Comparison of ENCODE assay signal across 9 mouse cellular contexts in genomic region chr4:124656854-124657650, GRCm38 (mm10). TPM values are rescaled to one million over a fixed set of nuclear protein-coding genes. Genes with fewer than 3 reads are reported as not detected.
DNase-seq lines count a peak whose midpoint lies in the region; ATAC-seq and TF ChIP-seq lines count a peak whose summit lies in the region.
"Had no signal": no experiment of that assay in that cellular context is flagged by ENCODE, and none has a peak within 500 bp of the region (broad histone marks: within the 10 kb centered on the region; RNA-seq: fewer than 3 reads in every experiment).

No protein-coding gene starts in this region.

- TF ChIP-seq CTCF in hindbrain, postnatal 0 days (IDR thresholded peaks at IDR 0.05; ENCODE audit: low read depth) = no peak; the same call in 1 of the 2 replicates

- no peak overlapping the region for H3K27ac ChIP-seq in hindbrain, postnatal 0 days

- peaks cover 58% of the 10 kb centered on the region for H3K27me3 ChIP-seq in hindbrain, postnatal 0 days (ENCODE audit: insufficient read depth, low read length)

- peak overlapping the region; percentile 40 for H3K9ac ChIP-seq in hindbrain, postnatal 0 days (replicated peaks; ENCODE audit: low read length)

- peak overlapping the region; percentile 75 for H3K4me2 ChIP-seq in hindbrain, postnatal 0 days (ENCODE audit: low read depth, low read length)

- H3K4me3 ChIP-seq in hindbrain, postnatal 0 days (ENCODE audit: low read length) = peak overlapping the region; percentile 43

- H3K36me3 ChIP-seq in hindbrain, postnatal 0 days (ENCODE audit: insufficient read depth, low read length) = no peaks in the 10 kb centered on the region

- 1% methylated on average over 61 of the region's 92 CpGs for WGBS in hindbrain, postnatal 0 days

- DNase-seq in gastrocnemius, adult 8-10 months (ENCODE audit: low spot score in 2 of 2) = peak; percentile 50 to 68
- peak; percentile 89 for DNase-seq in hindbrain, postnatal 0 days (ENCODE audit: low spot score)
- peak; percentile 79 to 89 for DNase-seq in left cerebral cortex, adult 18-20 months (ENCODE audit: low spot score in 2 of 2)
- peak; percentile 62 for DNase-seq in lung, postnatal 25 days (ENCODE audit: low spot score)
- peak; percentile 69 for DNase-seq in retina, postnatal 7 days (ENCODE audit: low read depth, low spot score)
- DNase-seq in urinary bladder, postnatal 14 days (ENCODE audit: low spot score) = peak; percentile 72

- H3K4me1 ChIP-seq in hindbrain, postnatal 0 days (ENCODE audit: insufficient read depth, low read length) = no peaks in the 10 kb centered on the region; the same call in 1 of the 2 replicates

- ATAC-seq in activated CD4-positive, CD25-positive, alpha-beta regulatory T cell, adult 4 months = peak; percentile 67
- peak; percentile 30 for ATAC-seq in common myeloid progenitor, adult 5-6 weeks (replicated peaks; ENCODE audit: low read depth, poor library complexity, severe bottlenecking)
- peak; percentile 90 for ATAC-seq in hindbrain, postnatal 0 days

- no peaks in the 10 kb centered on the region for H3K9me3 ChIP-seq in hindbrain, postnatal 0 days (ENCODE audit: low read length)

RNA-seq across cellular contexts. Expression of gene Pou3f1, which starts 0.4 kb away (rescaled TPM):
- polyA plus RNA-seq in activated CD4-positive, CD25-positive, alpha-beta regulatory T cell, adult 4 months (2017; shearing (Covaris generic)) = not detected
- total RNA-seq in common myeloid progenitor, adult 5-6 weeks (2017) = not detected in 2 replicates
- total RNA-seq in gastrocnemius, adult 8-10 months (2022) = under 1 TPM; 0.19 to 0.34 (median 0.28) TPM
- total RNA-seq in hindbrain, postnatal 0 days (2014; rRNA removed) = 4.8 and 7.0 TPM in 2 replicates
- polyA plus RNA-seq in hindbrain, postnatal 0 days (2015; fragmentation: Nextera tagmentation; extraction: Ambion mirVana) = 4.1 and 6.3 TPM in 2 replicates
- 10 to 100 TPM; 17.1 to 17.3 TPM for total RNA-seq in left cerebral cortex, adult 18-20 months (2021)

RNA-seq across cellular contexts. Expression of gene Utp11, which starts 36.3 kb away (rescaled TPM):
- 10 to 100 TPM; 80.9 to 85.9 TPM for polyA plus RNA-seq in activated CD4-positive, CD25-positive, alpha-beta regulatory T cell, adult 4 months (2017; shearing (Covaris generic))
- 86.8 and 98.8 TPM in 2 replicates for total RNA-seq in common myeloid progenitor, adult 5-6 weeks (2017)
- 10 to 100 TPM; 14.0 to 20.8 (median 18.7) TPM for total RNA-seq in gastrocnemius, adult 8-10 months (2022)
- total RNA-seq in hindbrain, postnatal 0 days (2014; rRNA removed) = 4.0 and 9.0 TPM in 2 replicates
- polyA plus RNA-seq in hindbrain, postnatal 0 days (2015; fragmentation: Nextera tagmentation; extraction: Ambion mirVana) = 31.2 and 39.0 TPM in 2 replicates
- total RNA-seq in left cerebral cortex, adult 18-20 months (2021) = 10 to 100 TPM; 15.0 to 15.3 TPM

RNA-seq across cellular contexts. Expression of gene Fhl3, which starts 43.4 kb away (rescaled TPM):
- polyA plus RNA-seq in activated CD4-positive, CD25-positive, alpha-beta regulatory T cell, adult 4 months (2017; shearing (Covaris generic)) = 10 to 100 TPM in 1 of 2 experiments, 1 to 10 TPM in 1; 7.2 to 14.7 TPM
- total RNA-seq in common myeloid progenitor, adult 5-6 weeks (2017) = 4.1 and 5.3 TPM in 2 replicates
- 100 to 1,000 TPM; 240 to 437 (median 328) TPM for total RNA-seq in gastrocnemius, adult 8-10 months (2022)
- 7.1 and 7.3 TPM in 2 replicates for total RNA-seq in hindbrain, postnatal 0 days (2014; rRNA removed)
- polyA plus RNA-seq in hindbrain, postnatal 0 days (2015; fragmentation: Nextera tagmentation; extraction: Ambion mirVana) = 2.5 and 3.1 TPM in 2 replicates
- total RNA-seq in left cerebral cortex, adult 18-20 months (2021) = 1 to 10 TPM; 1.3 TPM

RNA-seq across cellular contexts. Expression of gene 3100002H09Rik, which starts 46.4 kb away (rescaled TPM):
- polyA plus RNA-seq in activated CD4-positive, CD25-positive, alpha-beta regulatory T cell, adult 4 months (2017; shearing (Covaris generic)) = not detected
- total RNA-seq in common myeloid progenitor, adult 5-6 weeks (2017) = not detected in 2 replicates
- total RNA-seq in gastrocnemius, adult 8-10 months (2022) = not detected
- total RNA-seq in hindbrain, postnatal 0 days (2014; rRNA removed) = 0.26 TPM in 1 of 2 replicates, not detected in the other
- 0.23 TPM in 1 of 2 replicates, not detected in the other for polyA plus RNA-seq in hindbrain, postnatal 0 days (2015; fragmentation: Nextera tagmentation; extraction: Ambion mirVana)
- total RNA-seq in left cerebral cortex, adult 18-20 months (2021) = under 1 TPM in 1 of 2 experiments, not detected in 1; 0.86 TPM
- polyA plus RNA-seq: gonadal fat pad, adult 2 months had no signal

RNA-seq across cellular contexts. Expression of gene Sf3a3, which starts 57.5 kb away (rescaled TPM):
- polyA plus RNA-seq in activated CD4-positive, CD25-positive, alpha-beta regulatory T cell, adult 4 months (2017; shearing (Covaris generic)) = 100 to 1,000 TPM; 108 to 125 TPM
- total RNA-seq in common myeloid progenitor, adult 5-6 weeks (2017) = 162 and 189 TPM in 2 replicates
- total RNA-seq in gastrocnemius, adult 8-10 months (2022) = 10 to 100 TPM in 2 of 4 experiments, 1 to 10 TPM in 2; 9.5 to 12.8 (median 10.2) TPM
- 18.7 and 33.0 TPM in 2 replicates for total RNA-seq in hindbrain, postnatal 0 days (2014; rRNA removed)
- 79.7 and 87.9 TPM in 2 replicates for polyA plus RNA-seq in hindbrain, postnatal 0 days (2015; fragmentation: Nextera tagmentation; extraction: Ambion mirVana)
- 10 to 100 TPM; 33.9 to 42.3 TPM for total RNA-seq in left cerebral cortex, adult 18-20 months (2021)

Comparison
In these comparisons a context has a peak if more than half of its experiments do, and no peak if none do; other contexts are left out.
1. ATAC-seq: peak in every context shown above with its lines; median percentile 90 in hindbrain, postnatal 0 days; 67 in activated CD4-positive, CD25-positive, alpha-beta regulatory T cell, adult 4 months; 30 in common myeloid progenitor, adult 5-6 weeks.
2. RNA of gene Fhl3, which starts 43.4 kb away (total RNA-seq): 240 to 437 TPM in gastrocnemius, adult 8-10 months; 7.1 to 7.3 TPM in hindbrain, postnatal 0 days, 4.1 to 5.3 TPM in common myeloid progenitor, adult 5-6 weeks and 1.3 TPM in left cerebral cortex, adult 18-20 months; every median in the first group is over 10 times any median in the second.
3. Peak in every context shown above with its lines, with median percentiles within 50 percentile points of each other: DNase-seq.